Mouse (Mus musculus): ENCODE data around the gene Camk2n1. TPM values are rescaled to one million over a fixed set of nuclear protein-coding genes. Genes with fewer than 3 reads are reported as not detected.

The Camk2n1 gene
- polyA plus RNA-seq, 1 experiment = 0.12 TPM

DNA sequence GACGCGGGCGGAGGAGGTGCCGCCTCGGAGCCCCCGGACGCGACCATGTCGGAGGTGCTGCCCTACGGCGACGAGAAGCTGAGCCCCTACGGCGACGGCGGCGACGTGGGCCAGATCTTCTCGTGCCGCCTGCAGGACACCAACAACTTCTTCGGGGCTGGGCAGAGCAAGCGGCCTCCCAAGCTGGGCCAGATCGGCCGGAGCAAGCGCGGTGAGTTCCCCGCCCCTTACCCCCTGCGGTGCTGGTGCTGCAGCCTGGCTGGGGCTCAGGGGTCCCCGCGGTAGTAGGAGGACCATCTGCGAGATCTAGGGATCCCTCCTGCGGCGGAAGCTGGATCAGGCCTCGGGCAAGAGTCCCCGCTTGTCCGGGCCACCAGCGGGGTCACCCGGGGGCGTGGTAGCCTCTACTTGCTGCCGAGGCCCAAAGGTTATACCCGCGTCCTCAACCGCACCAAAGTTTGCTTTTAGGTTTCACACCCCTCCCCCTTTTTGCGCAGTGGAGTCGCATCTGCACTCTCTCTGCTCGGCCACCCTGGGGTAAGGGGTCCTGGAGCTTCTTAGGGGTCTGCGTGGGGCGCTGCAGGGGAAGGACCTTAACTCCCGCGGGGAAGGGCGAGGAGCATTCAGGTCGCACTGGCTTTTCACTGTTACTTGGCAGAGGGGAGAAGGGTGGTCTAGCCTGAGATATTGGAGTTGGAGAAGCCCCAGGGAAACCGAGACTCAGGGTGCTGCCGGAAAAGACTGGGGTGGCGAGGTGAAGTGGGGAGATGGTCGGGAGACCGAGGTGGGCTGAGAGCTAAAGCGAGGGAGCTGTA, 1.2 kb downstream of the Camk2n1 start:
- Histone ChIP-seq H3K4me3 (ENCODE audit: insufficient read depth, low read length) (peak overlapping the region; percentile 50; the same call in 1 of the 2 replicates), H3K4me1 (ENCODE audit: control insufficient read depth, insufficient read depth, low read length) (no peaks in the 10 kb centered on the region), H3K27ac (ENCODE audit: insufficient read depth, low read depth, low read length) (no peak overlapping the region)
- TF ChIP-seq CTCF (IDR thresholded peaks at IDR 0.05; ENCODE audit: low read depth, low read length) (no peak), POLR2A (IDR thresholded peaks at IDR 0.05; ENCODE audit: borderline replicate concordance, low read depth, low read length) (no peak)

GRCm38 (mm10) chr4:138455956-138456341, 1.8 kb downstream of the Camk2n1 start:
- H3K4me1 ChIP-seq (ENCODE audit: control insufficient read depth, insufficient read depth, low read length) = no peaks in the 10 kb centered on the region
- H3K4me3 ChIP-seq (ENCODE audit: insufficient read depth, low read length) = no peak overlapping the region
- H3K27ac ChIP-seq (ENCODE audit: insufficient read depth, low read depth, low read length) = no peak overlapping the region
- TF ChIP-seq CTCF (IDR thresholded peaks at IDR 0.05; ENCODE audit: low read depth, low read length) (no peak), POLR2A (IDR thresholded peaks at IDR 0.05; ENCODE audit: borderline replicate concordance, low read depth, low read length) (no peak)

DNA sequence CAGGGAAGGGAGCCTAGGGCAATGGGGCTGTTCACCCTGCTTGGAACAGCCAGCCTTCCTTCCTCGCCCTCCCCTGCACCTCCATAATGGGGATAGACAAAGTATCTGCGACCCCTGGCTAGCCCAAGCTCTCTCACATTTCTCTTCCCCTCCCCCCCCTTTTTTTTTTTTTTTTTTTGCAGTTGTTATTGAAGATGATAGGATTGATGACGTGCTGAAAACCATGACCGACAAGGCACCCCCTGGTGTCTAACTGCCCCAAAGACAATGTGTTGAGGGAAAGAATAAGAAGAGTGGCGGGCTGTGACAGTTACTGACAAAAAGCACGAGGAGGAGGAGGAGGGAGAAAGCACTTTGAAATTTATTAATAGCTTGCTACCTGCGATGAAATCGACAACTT, 2.4 kb downstream of the Camk2n1 start:
- H3K4me1 ChIP-seq (ENCODE audit: control insufficient read depth, insufficient read depth, low read length) = no peaks in the 10 kb centered on the region
- TF ChIP-seq POLR2A (IDR thresholded peaks at IDR 0.05; ENCODE audit: borderline replicate concordance, low read depth, low read length) = no peak
- no peak for TF ChIP-seq CTCF (IDR thresholded peaks at IDR 0.05; ENCODE audit: low read depth, low read length)
- no peak overlapping the region for H3K27ac ChIP-seq (ENCODE audit: insufficient read depth, low read depth, low read length)
- no peak overlapping the region for H3K4me3 ChIP-seq (ENCODE audit: insufficient read depth, low read length)

DNA sequence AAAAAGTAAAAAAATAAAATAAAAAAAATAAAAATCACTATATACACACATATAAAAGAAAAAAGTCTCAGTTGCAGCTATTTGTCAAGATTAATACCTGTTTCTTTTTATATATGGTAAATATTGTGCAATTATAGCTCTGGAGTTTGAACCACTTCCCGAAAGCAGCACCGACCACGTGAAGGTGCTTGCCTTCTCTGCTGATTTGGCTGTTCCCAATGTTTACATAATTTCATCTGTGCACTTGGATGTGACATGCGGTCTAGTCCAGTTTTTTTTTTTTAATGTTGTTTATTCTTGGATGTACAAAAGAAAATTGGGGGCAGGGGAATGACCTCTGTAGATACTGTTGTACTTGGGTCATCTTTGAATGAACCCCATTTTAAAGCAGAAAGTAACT, 3.0 kb downstream of the Camk2n1 start:
- Histone ChIP-seq H3K27ac (ENCODE audit: insufficient read depth, low read depth, low read length) (no peak overlapping the region), H3K4me1 (ENCODE audit: control insufficient read depth, insufficient read depth, low read length) (no peaks in the 10 kb centered on the region), H3K4me3 (ENCODE audit: insufficient read depth, low read length) (no peak overlapping the region)
- TF ChIP-seq POLR2A (IDR thresholded peaks at IDR 0.05; ENCODE audit: borderline replicate concordance, low read depth, low read length) = no peak
- no peak for TF ChIP-seq CTCF (IDR thresholded peaks at IDR 0.05; ENCODE audit: low read depth, low read length)

- H3K27ac ChIP-seq (ENCODE audit: insufficient read depth, low read depth, low read length) = no peak overlapping the region
- H3K4me1 ChIP-seq (ENCODE audit: control insufficient read depth, insufficient read depth, low read length) = no peaks in the 10 kb centered on the region
- no peak overlapping the region for H3K4me3 ChIP-seq (ENCODE audit: insufficient read depth, low read length)
- TF ChIP-seq CTCF (IDR thresholded peaks at IDR 0.05; ENCODE audit: low read depth, low read length) (no peak), POLR2A (IDR thresholded peaks at IDR 0.05; ENCODE audit: borderline replicate concordance, low read depth, low read length) (no peak)
Observed at GRCm38 (mm10) chr4:138458171-138458570, 4.1 kb downstream of the Camk2n1 start.

DNA sequence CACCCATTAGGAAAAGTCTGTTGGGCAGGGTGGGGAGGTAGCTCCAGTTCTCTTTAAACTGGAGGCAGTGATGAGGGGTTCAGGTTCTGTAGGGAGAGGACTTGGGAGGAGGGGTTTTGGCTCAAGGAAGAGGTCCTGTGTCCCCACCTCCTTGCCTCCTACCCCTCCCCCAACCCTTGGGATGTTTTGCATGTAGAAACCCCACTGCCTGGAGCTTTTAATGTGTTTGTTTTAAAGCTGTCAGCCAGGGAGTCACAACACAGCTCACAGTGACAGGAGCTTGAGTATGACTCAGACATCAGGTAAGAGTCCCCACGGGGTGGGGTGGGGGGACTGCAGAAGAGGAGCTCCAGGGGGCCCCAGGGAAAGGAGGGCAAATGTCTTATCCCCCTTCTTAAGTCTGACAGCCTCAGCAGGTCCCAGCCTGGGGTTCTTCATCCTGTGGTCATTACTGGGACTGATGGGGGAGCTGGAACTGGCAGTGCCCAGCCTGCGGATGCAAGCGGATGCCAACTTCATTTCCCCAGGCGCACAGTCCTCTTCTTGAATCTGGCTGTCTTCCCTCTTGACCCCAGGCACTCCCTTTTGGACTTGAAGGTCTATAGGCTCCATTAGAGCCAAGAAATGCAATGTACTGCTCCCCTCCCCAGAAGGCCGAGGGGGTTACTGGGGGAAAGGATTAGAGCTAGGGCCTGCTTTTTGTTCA, 4.8 kb downstream of the Camk2n1 start:
- no peak overlapping the region for H3K4me3 ChIP-seq (ENCODE audit: insufficient read depth, low read length)
- no peak overlapping the region for H3K27ac ChIP-seq (ENCODE audit: insufficient read depth, low read depth, low read length)
- peaks cover 5% of the 10 kb centered on the region; the same call in 1 of the 2 replicates for H3K4me1 ChIP-seq (ENCODE audit: control insufficient read depth, insufficient read depth, low read length)
- TF ChIP-seq CTCF (IDR thresholded peaks at IDR 0.05; ENCODE audit: low read depth, low read length) (no peak), POLR2A (IDR thresholded peaks at IDR 0.05; ENCODE audit: borderline replicate concordance, low read depth, low read length) (no peak)

- TF ChIP-seq POLR2A (IDR thresholded peaks at IDR 0.05; ENCODE audit: borderline replicate concordance, low read depth, low read length) (no peak), CTCF (IDR thresholded peaks at IDR 0.05; ENCODE audit: low read depth, low read length) (no peak)
- no peak overlapping the region for H3K27ac ChIP-seq (ENCODE audit: insufficient read depth, low read depth, low read length)
- H3K4me1 ChIP-seq (ENCODE audit: control insufficient read depth, insufficient read depth, low read length) = peaks cover 7% of the 10 kb centered on the region; the same call in 1 of the 2 replicates
- no peak overlapping the region for H3K4me3 ChIP-seq (ENCODE audit: insufficient read depth, low read length)
Observed at GRCm38 (mm10) chr4:138459775-138460174, 5.7 kb downstream of the Camk2n1 start.

DNA sequence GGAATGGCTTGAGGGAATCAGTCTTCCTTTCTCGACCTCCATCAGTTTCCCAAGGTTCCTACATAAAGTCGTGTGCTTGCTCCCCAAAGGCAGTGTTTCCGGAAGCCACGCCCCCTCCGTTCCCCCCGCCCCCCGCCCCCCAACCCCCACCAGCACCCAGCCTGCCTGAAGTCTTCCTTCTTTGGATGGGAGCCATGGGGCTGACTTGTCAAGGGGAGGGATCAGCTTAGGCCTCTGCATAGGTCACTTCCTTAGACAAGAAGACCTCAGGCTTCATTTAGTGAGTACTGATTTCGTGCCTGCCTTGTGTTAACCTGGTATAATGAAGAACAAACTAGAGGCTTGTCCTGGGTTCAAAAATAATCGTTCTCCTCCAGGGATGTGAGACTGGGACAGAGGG, 6.8 kb downstream of the Camk2n1 start:
- Histone ChIP-seq H3K27ac (ENCODE audit: insufficient read depth, low read depth, low read length) (no peak overlapping the region), H3K4me1 (ENCODE audit: control insufficient read depth, insufficient read depth, low read length) (peaks cover 7% of the 10 kb centered on the region; the same call in 1 of the 2 replicates), H3K4me3 (ENCODE audit: insufficient read depth, low read length) (no peak overlapping the region)
- TF ChIP-seq POLR2A (IDR thresholded peaks at IDR 0.05; ENCODE audit: borderline replicate concordance, low read depth, low read length) = no peak
- no peak for TF ChIP-seq CTCF (IDR thresholded peaks at IDR 0.05; ENCODE audit: low read depth, low read length)

- Histone ChIP-seq H3K27ac (ENCODE audit: insufficient read depth, low read depth, low read length) (no peak overlapping the region), H3K4me3 (ENCODE audit: insufficient read depth, low read length) (no peak overlapping the region), H3K4me1 (ENCODE audit: control insufficient read depth, insufficient read depth, low read length) (peaks cover 7% of the 10 kb centered on the region; the same call in 1 of the 2 replicates)
- TF ChIP-seq POLR2A (IDR thresholded peaks at IDR 0.05; ENCODE audit: borderline replicate concordance, low read depth, low read length) = no peak
- TF ChIP-seq CTCF (IDR thresholded peaks at IDR 0.05; ENCODE audit: low read depth, low read length) = no peak
Observed at GRCm38 (mm10) chr4:138461471-138461870, 7.4 kb downstream of the Camk2n1 start.

All from bone marrow macrophage, adult 2 months (primary cell).